9 mouse cellular contexts compared by ENCODE assay signal in genomic region chr10:24150086-24150485, GRCm38 (mm10). TPM values are rescaled to one million over a fixed set of nuclear protein-coding genes. Genes with fewer than 3 reads are reported as not detected.
DNase-seq lines count a peak whose midpoint lies in the region; ATAC-seq and TF ChIP-seq lines count a peak whose summit lies in the region.
"Had no signal": no experiment of that assay in that cellular context is flagged by ENCODE, and none has a peak within 500 bp of the region (broad histone marks: within the 10 kb centered on the region; RNA-seq: fewer than 3 reads in every experiment).

No protein-coding gene starts in this region.

- WGBS in embryonic facial prominence, embryonic 10.5 days = 55% methylated on average over 7 of the region's 7 CpGs
- WGBS in macrophage (ENCODE audit: missing documents) = 23% methylated on average over 6 of the region's 7 CpGs

- peaks cover 57% of the 10 kb centered on the region for H3K79me2 ChIP-seq in macrophage (ENCODE audit: inconsistent target)

- intact Hi-C loops in gastrocnemius, adult 2 months (cut with DNase I) = no loop called here

- peak overlapping the region; percentile 94 for H3K27ac ChIP-seq in gastrocnemius, adult 2 months
- no peak overlapping the region for H3K27ac ChIP-seq in embryonic facial prominence, embryonic 10.5 days (replicated peaks)
- peak overlapping the region; percentile 79 for H3K27ac ChIP-seq in macrophage

- no peak for ATAC-seq in frontal cortex, adult (ENCODE audit: low TSS enrichment)
- ATAC-seq in inflammation-experienced regulatory T-cells, adult 6 months = no peak

- H3K9me3 ChIP-seq in embryonic facial prominence, embryonic 10.5 days = no peaks in the 10 kb centered on the region

- peaks cover 12% of the 10 kb centered on the region; the same call in 1 of the 2 replicates for H3K4me1 ChIP-seq in embryonic facial prominence, embryonic 10.5 days

- DNase-seq in gastrocnemius, adult 2 months = no peak
- no peak for DNase-seq in gastrocnemius, adult 8-10 months (ENCODE audit: low spot score in 2 of 2)
- no peak for DNase-seq in embryonic facial prominence, embryonic 10.5 days (ENCODE audit: low spot score)
- peak; percentile 68 for DNase-seq in kidney, adult 11 months
- DNase-seq in frontal cortex, postnatal 10 days (ENCODE audit: low spot score in 2 of 2) = no peak

- H3K36me3 ChIP-seq in embryonic facial prominence, embryonic 10.5 days (replicated peaks) = 0 out of 2 replicates have a peak, but pooled peaks cover under 1% of the 10 kb centered on the region
- H3K36me3 ChIP-seq in macrophage (ENCODE audit: inconsistent target) = peaks cover 17% of the 10 kb centered on the region

- no peak for TF ChIP-seq CTCF in gastrocnemius, adult 2 months (IDR thresholded peaks at IDR 0.05)

- peak overlapping the region; percentile 96 for H3K4me3 ChIP-seq in gastrocnemius, adult 2 months
- H3K4me3 ChIP-seq in embryonic facial prominence, embryonic 10.5 days = peak overlapping the region; percentile 89
- H3K4me3 ChIP-seq in macrophage (ENCODE audit: inconsistent target) = peak overlapping the region; percentile 64

- H3K27me3 ChIP-seq in embryonic facial prominence, embryonic 10.5 days (replicated peaks; ENCODE audit: low read depth, poor library complexity, severe bottlenecking) = no peaks in the 10 kb centered on the region

RNA-seq across cellular contexts. Expression of gene Stx7, which starts 1.0 kb away (rescaled TPM):
- 10 to 100 TPM; 21.7 to 26.1 TPM for total RNA-seq in gastrocnemius, adult 2 months (2021)
- total RNA-seq in gastrocnemius, adult 8-10 months (2022) = 10 to 100 TPM; 22.1 to 28.8 (median 24.4) TPM
- polyA plus RNA-seq in embryonic facial prominence, embryonic 10.5 days (2016; fragmentation: Nextera tagmentation; extraction: Ambion mirVana) = 47.9 and 55.1 TPM in 2 replicates
- total RNA-seq in macrophage (2018; cell fraction: chromatin; rRNA removed) = 100 to 1,000 TPM in 24 of 26 experiments, 10 to 100 TPM in 2; 84.0 to 241 (median 161) TPM
- 100 to 1,000 TPM; 128 to 247 (median 188) TPM for total RNA-seq in macrophage (2018; cell fraction: cytosol; rRNA removed)
- 100 to 1,000 TPM in 23 of 26 experiments, 10 to 100 TPM in 3; 88.0 to 195 (median 136) TPM for total RNA-seq in macrophage (2018; cell fraction: nucleus; rRNA removed)
- 163 to 202 TPM (median 186 TPM) in 3 replicates for polyA plus RNA-seq in macrophage (2018)
- polyA plus RNA-seq in inflammation-experienced regulatory T-cells, adult 6 months (2017; shearing (Covaris generic)) = 10 to 100 TPM; 21.5 to 33.8 (median 23.1) TPM

RNA-seq across cellular contexts. Expression of gene Taar9, which starts 40.8 kb away (rescaled TPM):
- not detected for total RNA-seq in gastrocnemius, adult 2 months (2021)
- total RNA-seq in gastrocnemius, adult 8-10 months (2022) = not detected
- not detected in 2 replicates for polyA plus RNA-seq in embryonic facial prominence, embryonic 10.5 days (2016; fragmentation: Nextera tagmentation; extraction: Ambion mirVana)
- total RNA-seq in macrophage (2018; cell fraction: chromatin; rRNA removed) = not detected
- not detected for total RNA-seq in macrophage (2018; cell fraction: cytosol; rRNA removed)
- total RNA-seq in macrophage (2018; cell fraction: nucleus; rRNA removed) = not detected
- not detected in 3 replicates for polyA plus RNA-seq in macrophage (2018)
- not detected for polyA plus RNA-seq in inflammation-experienced regulatory T-cells, adult 6 months (2017; shearing (Covaris generic))
- polyA plus RNA-seq: C2C12 had no signal

RNA-seq across cellular contexts. Expression of gene Taar8c, which starts 48.4 kb away (rescaled TPM):
- total RNA-seq in gastrocnemius, adult 2 months (2021) = not detected
- total RNA-seq in gastrocnemius, adult 8-10 months (2022) = not detected
- polyA plus RNA-seq in embryonic facial prominence, embryonic 10.5 days (2016; fragmentation: Nextera tagmentation; extraction: Ambion mirVana) = not detected in 2 replicates
- not detected for total RNA-seq in macrophage (2018; cell fraction: chromatin; rRNA removed)
- total RNA-seq in macrophage (2018; cell fraction: cytosol; rRNA removed) = not detected
- total RNA-seq in macrophage (2018; cell fraction: nucleus; rRNA removed) = not detected
- not detected in 3 replicates for polyA plus RNA-seq in macrophage (2018)
- not detected for polyA plus RNA-seq in inflammation-experienced regulatory T-cells, adult 6 months (2017; shearing (Covaris generic))
- polyA plus RNA-seq: C2C12 had no signal

RNA-seq across cellular contexts. Expression of gene Taar8b, which starts 58.0 kb away (rescaled TPM):
- total RNA-seq in gastrocnemius, adult 2 months (2021) = not detected
- not detected for total RNA-seq in gastrocnemius, adult 8-10 months (2022)
- polyA plus RNA-seq in embryonic facial prominence, embryonic 10.5 days (2016; fragmentation: Nextera tagmentation; extraction: Ambion mirVana) = not detected in 2 replicates
- total RNA-seq in macrophage (2018; cell fraction: chromatin; rRNA removed) = not detected
- total RNA-seq in macrophage (2018; cell fraction: cytosol; rRNA removed) = not detected
- total RNA-seq in macrophage (2018; cell fraction: nucleus; rRNA removed) = not detected
- polyA plus RNA-seq in macrophage (2018) = not detected in 3 replicates
- polyA plus RNA-seq in inflammation-experienced regulatory T-cells, adult 6 months (2017; shearing (Covaris generic)) = not detected
- polyA plus RNA-seq: C2C12 had no signal
